Mouse (Mus musculus) hindbrain, postnatal 0 days (tissue): ENCODE data around the gene Arf1. TPM values are rescaled to one million over a fixed set of nuclear protein-coding genes. Genes with fewer than 3 reads are reported as not detected.

Experiments used
- ATAC-seq: fragments of 200-750 bp; cut with Nextera tagmentation; 2 replicates; pipeline ENCODE4 v1.8.0; 2017; ENCODE audit warnings: mild to moderate bottlenecking, moderate TSS enrichment, moderate library complexity
- DNase-seq: peaks from one replicate; pipeline ENCODE4 v3.0.0-alpha.2; 2015; ENCODE audit warnings: low spot score
- H3K27ac ChIP-seq: fragments of 300-500 bp; sonication (generic); 2 replicates; pipeline ENCODE4 v1.5.1; 2014; ENCODE audit warnings: mild to moderate bottlenecking
- H3K27me3 ChIP-seq: fragments of 300-500 bp; sonication (generic); 2 replicates; pipeline ENCODE4 v1.6.1; 2014; ENCODE audit warnings: low read length, mixed read lengths; ENCODE audit not compliant: insufficient read depth
- H3K36me3 ChIP-seq: fragments of 300-500 bp; sonication (generic); 2 replicates; pipeline ENCODE4 v1.6.1; 2014; ENCODE audit warnings: low read length, mixed read lengths; ENCODE audit not compliant: insufficient read depth
- H3K4me1 ChIP-seq: fragments of 300-500 bp; sonication (generic); 2 replicates; pipeline ENCODE4 v1.6.1; 2014; ENCODE audit warnings: antibody characterized with exemption, low read length, mixed read lengths; ENCODE audit not compliant: insufficient read depth
- H3K4me2 ChIP-seq: fragments of 300-500 bp; sonication (generic); 2 replicates; pipeline ENCODE4 v1.6.1; 2014; ENCODE audit warnings: low read depth, mild to moderate bottlenecking, low read length, moderate library complexity, mixed read lengths
- H3K4me3 ChIP-seq: fragments of 300-500 bp; sonication (generic); 2 replicates; pipeline ENCODE4 v1.5.1; 2014; ENCODE audit warnings: low read length
- H3K9ac ChIP-seq: fragments of 300-500 bp; sonication (generic); replicated peaks from 2 replicates; pipeline ENCODE4 v1.6.1; 2014; ENCODE audit warnings: mild to moderate bottlenecking, low read length, moderate library complexity, mixed read lengths
- H3K9me3 ChIP-seq: fragments of 300-500 bp; sonication (generic); 2 replicates; pipeline ENCODE4 v1.6.1; 2016; ENCODE audit warnings: low read length, mixed read lengths
- CTCF ChIP-seq: IDR thresholded peaks from 2 replicates; pipeline ENCODE4 v1.5.1; 2016; ENCODE audit warnings: antibody characterized with exemption, control low read depth, low read depth
- WGBS: fragments of 180-500 bp; shearing (Covaris S2); extraction: QIAGEN DNeasy Blood & Tissue Kit; methylation state at CpG from one replicate; pipeline ENCODE4 v1.1.7; 2014; 5-methylcytosine and 5-hydroxymethylcytosine counted together
- polyA plus RNA-seq: library from polyadenylated mRNA; unstranded; fragments of >200 nt; fragmentation: Nextera tagmentation; extraction: Ambion mirVana; gene quantifications from 2 replicates; pipeline ENCODE4 v1.2.1, GENCODE M21; 2015
- total RNA-seq: library from RNA; depleted of rRNA; stranded (reverse); fragments of >200 nt; gene quantifications from 2 replicates; pipeline ENCODE4 v1.2.3, GENCODE M21; 2014

Gene Arf1
- total and polyA plus RNA-seq, 2 experiments from 2014 or later = 363 to 632 TPM

DNA sequence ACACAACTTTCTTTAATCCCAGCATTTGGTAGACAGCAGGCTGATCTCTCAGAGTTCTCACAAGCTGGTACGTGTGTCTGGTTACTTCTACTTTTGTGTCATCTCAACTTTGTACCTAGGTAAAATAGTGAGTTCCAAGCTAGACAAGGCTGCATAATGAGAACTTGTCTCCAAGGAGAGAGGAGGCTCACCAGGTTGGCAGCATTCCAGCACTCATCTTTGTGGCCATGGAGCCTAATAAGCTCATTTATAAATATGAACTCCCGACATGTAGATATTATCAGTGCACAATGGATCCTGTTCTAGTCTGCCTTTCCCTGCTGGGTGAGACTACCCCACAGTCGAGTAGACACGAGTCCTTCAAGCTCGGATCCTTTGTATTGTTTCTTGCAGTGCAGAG, 18.5 kb downstream of the Arf1 start:
- WGBS = 44% methylated on average over 5 of the region's 5 CpGs
- H3K4me3 ChIP-seq = no peak overlapping the region
- H3K9me3 ChIP-seq = no peaks in the 10 kb centered on the region
- ATAC-seq (no peak), DNase-seq (peak; percentile 8)
- no peak overlapping the region for H3K9ac ChIP-seq
- no peaks in the 10 kb centered on the region for H3K27me3 ChIP-seq
- peaks cover 34% of the 10 kb centered on the region for H3K36me3 ChIP-seq
- peak overlapping the region; percentile 95; the same call in 1 of the 2 replicates for H3K27ac ChIP-seq
- TF ChIP-seq CTCF = no peak
- peak overlapping the region; percentile 89 for H3K4me2 ChIP-seq
- 0 out of 2 replicates have a peak, but pooled peaks cover 3% of the 10 kb centered on the region for H3K4me1 ChIP-seq

DNA sequence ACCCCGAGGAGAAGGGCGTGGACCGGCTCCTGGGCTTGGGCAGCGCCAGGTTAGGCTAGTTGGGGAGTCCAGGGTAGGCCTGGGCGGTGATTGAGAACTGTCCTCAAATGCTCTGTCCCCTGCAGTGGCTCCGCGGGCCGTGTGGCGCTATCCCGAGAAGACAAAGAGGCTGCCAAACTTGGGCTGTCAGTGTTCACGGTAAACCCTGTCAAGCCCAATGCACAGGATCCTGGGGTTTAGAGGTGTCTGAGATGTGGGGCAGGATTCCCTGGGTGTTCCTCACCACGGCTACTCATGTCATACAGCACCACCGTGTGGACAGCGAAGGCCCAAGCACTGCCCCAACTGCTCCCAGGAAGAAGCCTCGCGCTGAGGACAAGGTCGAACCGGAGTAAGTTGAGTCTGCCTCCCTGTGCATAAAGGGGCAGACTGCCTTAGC, 19.0 kb downstream of the Arf1 start:
- peaks cover 37% of the 10 kb centered on the region for H3K36me3 ChIP-seq
- H3K27me3 ChIP-seq = no peaks in the 10 kb centered on the region
- H3K4me2 ChIP-seq = peak overlapping the region; percentile 89
- DNase-seq (peak; percentile 87), ATAC-seq (peak; percentile 69)
- H3K4me1 ChIP-seq = 0 out of 2 replicates have a peak, but pooled peaks cover 3% of the 10 kb centered on the region
- H3K27ac ChIP-seq = peak overlapping the region; percentile 95
- H3K9ac ChIP-seq = peak overlapping the region; percentile 91
- TF ChIP-seq CTCF = peak; percentile 81
- WGBS = 4% methylated on average over 18 of the region's 18 CpGs
- H3K9me3 ChIP-seq = no peaks in the 10 kb centered on the region
- peak overlapping the region; percentile 92 for H3K4me3 ChIP-seq

- Histone ChIP-seq H3K9me3 (no peaks in the 10 kb centered on the region), H3K4me3 (peak within 1 kb of the TSS; percentile 92), H3K9ac (peak within 1 kb of the TSS; percentile 91), H3K36me3 (peaks cover 37% of the 10 kb centered on the region), H3K4me1 (0 out of 2 replicates have a peak, but pooled peaks cover 3% of the 10 kb centered on the region), H3K27ac (peak within 1 kb of the TSS; percentile 95), H3K4me2 (peak within 1 kb of the TSS; percentile 89), H3K27me3 (no peaks in the 10 kb centered on the region)
- DNase-seq (peak; percentile 99), ATAC-seq (peak; percentile 91)
- WGBS = under 1% methylated on average over 64 of the region's 67 CpGs
- TF ChIP-seq CTCF = no peak; the same call in 1 of the 2 replicates
Observed at GRCm38 (mm10) chr11:59208153-59208831, 19.8 kb downstream of the Arf1 start, which contains the start of gene 2310033P09Rik. TSS of gene 2310033P09Rik (plus strand) at chr11:59208321.

DNA sequence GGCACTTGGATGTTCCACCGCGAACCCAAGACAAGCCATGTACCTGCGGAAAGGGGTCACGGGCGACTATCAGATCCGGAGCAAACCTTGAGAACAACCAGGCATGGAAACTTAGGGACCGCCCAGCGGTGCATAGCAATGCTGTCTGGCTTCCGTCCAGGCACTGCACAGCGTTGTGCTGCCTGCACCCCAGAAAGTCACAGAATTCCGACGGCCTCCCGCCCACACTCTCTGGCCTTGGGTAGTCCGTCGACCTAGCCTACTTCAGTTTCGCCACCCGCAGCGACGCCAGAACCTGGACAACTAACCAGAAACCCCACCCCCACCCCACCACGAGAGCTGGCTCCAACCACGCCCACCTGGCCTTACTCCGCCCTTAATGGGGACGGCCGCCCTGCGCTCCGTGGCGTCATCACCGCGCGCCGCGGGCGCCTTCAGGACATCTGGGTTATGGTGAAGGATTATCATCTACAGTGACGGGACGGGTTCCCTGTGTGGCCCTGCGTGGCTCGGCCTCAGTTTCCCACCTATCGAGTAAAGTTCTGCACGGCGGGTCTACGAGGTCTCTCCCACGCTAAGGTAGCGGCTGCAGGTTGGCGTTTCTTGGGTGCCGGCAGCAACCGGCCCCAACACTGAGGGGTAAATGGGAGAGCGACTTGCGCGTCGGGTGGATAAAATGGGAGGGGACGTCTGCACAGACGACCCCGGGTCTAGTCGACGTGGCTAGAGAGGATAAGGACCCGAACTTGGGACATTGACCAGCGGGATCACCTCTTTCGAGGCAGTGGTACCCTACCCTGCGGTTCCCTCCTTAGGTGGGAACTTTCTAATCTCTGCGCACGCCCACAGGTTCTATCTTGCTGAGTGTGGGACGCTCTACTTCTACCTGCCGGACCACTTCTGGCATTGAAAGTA, 25.7 kb downstream of the Arf1 start, which contains the start of gene Mrpl55:
Mrpl55 (plus strand) TSS at position 406 of the 915 bp plus-strand sequence.
- ATAC-seq (peak; percentile 96), DNase-seq (peak; percentile 98)
- H3K4me3 ChIP-seq = peak within 1 kb of the TSS; percentile 63
- under 1% methylated on average over 63 of the region's 63 CpGs for WGBS
- no peaks in the 10 kb centered on the region for H3K27me3 ChIP-seq
- H3K4me2 ChIP-seq = peak within 1 kb of the TSS; percentile 96
- H3K4me1 ChIP-seq = peaks cover 9% of the 10 kb centered on the region; the same call in 1 of the 2 replicates
- TF ChIP-seq CTCF = no peak
- peaks cover 18% of the 10 kb centered on the region; the same call in 1 of the 2 replicates for H3K36me3 ChIP-seq
- no peaks in the 10 kb centered on the region for H3K9me3 ChIP-seq
- H3K9ac ChIP-seq = peak within 1 kb of the TSS; percentile 86
- peak within 1 kb of the TSS; percentile 46 for H3K27ac ChIP-seq

DNA sequence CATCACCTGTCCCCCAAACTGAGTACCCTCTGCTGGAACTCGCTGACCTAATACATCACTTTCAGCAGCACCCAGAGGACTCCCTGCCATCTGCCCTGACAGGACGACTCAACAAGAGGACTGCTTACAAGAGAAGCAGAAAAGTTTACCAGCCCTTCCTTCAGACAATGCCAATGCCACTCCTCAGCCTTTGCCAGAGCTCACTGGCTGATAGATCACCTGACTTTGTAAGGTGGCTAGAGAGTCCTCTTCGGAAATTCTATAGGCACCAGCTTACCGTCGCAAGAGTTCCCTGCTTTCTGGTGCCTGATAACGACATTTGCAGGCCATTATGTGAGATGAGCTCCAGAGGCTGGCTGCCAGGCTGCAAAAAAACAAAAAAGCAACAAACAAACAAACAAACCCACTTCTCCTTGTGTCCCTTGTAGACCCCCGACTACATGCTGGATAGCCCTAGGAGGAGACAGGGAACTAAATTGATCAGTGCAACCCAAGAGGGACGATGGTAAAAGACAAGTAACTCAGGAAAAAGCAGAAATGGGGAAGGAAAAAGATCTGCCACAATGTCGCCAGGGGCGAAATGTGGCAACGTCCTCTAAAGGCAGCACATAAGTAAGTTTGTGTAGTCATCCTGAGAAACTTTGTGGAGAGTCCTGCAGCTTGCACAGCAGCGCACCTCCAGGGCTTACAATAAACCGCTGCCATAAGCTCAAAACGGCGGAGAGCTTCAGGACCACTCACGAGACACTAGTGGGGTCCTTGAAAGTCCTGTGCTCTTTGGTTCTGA, 26.7 kb downstream of the Arf1 start:
- peak overlapping the region; percentile 63 for H3K4me3 ChIP-seq
- H3K4me1 ChIP-seq = peaks cover 9% of the 10 kb centered on the region; the same call in 1 of the 2 replicates
- H3K4me2 ChIP-seq = peak overlapping the region; percentile 96
- H3K36me3 ChIP-seq = peaks cover 16% of the 10 kb centered on the region; the same call in 1 of the 2 replicates
- no peaks in the 10 kb centered on the region for H3K9me3 ChIP-seq
- no peaks in the 10 kb centered on the region for H3K27me3 ChIP-seq
- DNase-seq (no peak), ATAC-seq (no peak; the same call in 1 of the 2 replicates)
- H3K27ac ChIP-seq = peak overlapping the region; percentile 46; the same call in 1 of the 2 replicates
- no peak for TF ChIP-seq CTCF
- H3K9ac ChIP-seq = peak overlapping the region; percentile 86
- 36% methylated on average over 16 of the region's 16 CpGs for WGBS

DNA sequence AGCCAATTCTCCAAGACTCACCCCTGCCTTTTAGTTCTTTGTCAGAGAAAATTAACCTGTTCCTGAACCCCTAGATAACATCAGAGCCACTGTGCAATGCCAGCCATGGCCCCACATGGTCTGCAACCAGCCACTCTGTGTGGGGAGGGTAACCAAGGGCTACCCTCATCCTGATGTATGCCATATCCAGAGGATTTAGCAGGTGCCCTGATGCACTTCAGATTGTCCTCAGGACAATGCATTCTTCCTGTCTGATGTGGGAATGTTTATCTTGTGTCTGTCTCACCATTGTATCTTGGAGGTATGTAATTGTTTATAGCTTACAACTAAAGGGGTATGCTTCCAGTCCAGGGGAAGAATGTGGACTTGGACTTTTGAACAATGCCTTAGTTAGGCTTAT, 31.8 kb downstream of the Arf1 start:
- no peak for TF ChIP-seq CTCF
- no peak overlapping the region for H3K9ac ChIP-seq
- H3K27ac ChIP-seq = no peak overlapping the region
- no peak overlapping the region for H3K4me3 ChIP-seq
- H3K4me1 ChIP-seq = peaks cover 3% of the 10 kb centered on the region; the same call in 1 of the 2 replicates
- DNase-seq = no peak
- no peaks in the 10 kb centered on the region for H3K36me3 ChIP-seq
- no peak for ATAC-seq
- no peaks in the 10 kb centered on the region for H3K27me3 ChIP-seq
- no peaks in the 10 kb centered on the region for H3K9me3 ChIP-seq
- H3K4me2 ChIP-seq = no peak overlapping the region
